Mouse (Mus musculus): ENCODE measurements around the gene Gata1.

The Gata1 gene

DNA sequence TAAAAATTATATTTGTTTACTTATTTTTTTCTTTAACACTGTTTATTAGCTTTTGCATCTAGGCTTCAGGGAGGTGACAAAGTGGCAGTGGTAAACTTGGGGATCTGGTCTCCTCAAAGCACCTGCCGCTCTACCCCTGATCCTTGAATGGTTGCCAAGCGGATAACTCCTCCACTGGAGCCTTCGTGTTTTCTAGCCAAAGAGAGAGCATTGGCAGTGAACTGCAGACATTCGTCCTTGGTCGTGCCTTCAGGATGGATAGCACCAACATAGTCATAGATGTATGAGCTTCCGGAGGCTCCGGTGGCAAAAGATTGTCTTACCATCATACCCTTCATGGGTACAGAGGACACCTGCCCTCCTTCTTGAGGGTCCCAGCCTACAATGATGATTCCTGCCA lies 27.8 kb downstream of the Gata1 start:
- no peak overlapping the region for H3K4me3 ChIP-seq (replicated peaks; ENCODE audit: low read length)
- no peaks in the 10 kb centered on the region for H3K9me3 ChIP-seq (ENCODE audit: low read length)
- H3K36me3 ChIP-seq (ENCODE audit: insufficient read depth, low read length): peaks cover 14% of the 10 kb centered on the region
- no peak for TF ChIP-seq POU5F1 (IDR thresholded peaks at IDR 0.05; ENCODE audit: borderline replicate concordance, low read length)
- no peak for TF ChIP-seq CTCF (conservative IDR thresholded peaks at IDR 0.05; ENCODE audit: low read length)
- TF ChIP-seq NANOG (IDR thresholded peaks at IDR 0.05; ENCODE audit: borderline replicate concordance, low read length): no peak
- no peaks in the 10 kb centered on the region for H3K27me3 ChIP-seq (ENCODE audit: insufficient read depth, low read length)
- peaks cover 60% of the 10 kb centered on the region for H3K4me1 ChIP-seq (replicated peaks; ENCODE audit: low read depth, low read length)

DNA sequence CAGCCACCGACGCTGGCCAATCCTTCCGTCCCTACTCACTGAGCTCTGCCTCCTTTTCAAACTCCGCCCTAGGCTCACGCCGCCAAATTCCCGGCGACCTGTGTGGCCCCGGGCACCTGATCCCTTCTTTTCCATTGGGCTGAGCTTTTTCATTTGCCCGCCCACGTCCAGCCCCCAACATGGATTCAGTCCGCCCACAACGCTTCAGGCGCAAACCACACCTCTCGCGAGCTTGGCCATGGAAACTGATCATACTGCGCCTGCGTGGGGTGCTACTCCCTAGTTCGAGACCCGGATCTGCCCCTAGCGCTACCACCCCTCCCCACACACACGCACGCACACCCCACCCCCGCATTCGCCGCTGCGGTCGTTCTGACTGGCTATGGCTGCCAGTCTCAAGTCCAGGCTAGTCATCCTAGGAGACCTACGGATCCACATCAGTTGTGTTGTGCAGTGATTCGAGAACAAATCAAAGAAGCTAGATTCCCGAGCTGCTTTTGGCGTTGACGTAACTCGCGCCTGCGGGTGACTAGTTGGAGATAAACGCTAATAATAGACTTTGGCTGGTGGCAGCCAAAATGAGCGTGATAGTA lies 29.9 kb downstream of the Gata1 start:
- H3K4me3 ChIP-seq (replicated peaks; ENCODE audit: low read length): peak overlapping the region; percentile 77
- peaks cover 35% of the 10 kb centered on the region for H3K36me3 ChIP-seq (ENCODE audit: insufficient read depth, low read length)
- no peaks in the 10 kb centered on the region for H3K27me3 ChIP-seq (ENCODE audit: insufficient read depth, low read length)
- H3K4me1 ChIP-seq (replicated peaks; ENCODE audit: low read depth, low read length): peaks cover 66% of the 10 kb centered on the region
- no peaks in the 10 kb centered on the region for H3K9me3 ChIP-seq (ENCODE audit: low read length)
- TF ChIP-seq CTCF (conservative IDR thresholded peaks at IDR 0.05; ENCODE audit: low read length) (no peak), NANOG (IDR thresholded peaks at IDR 0.05; ENCODE audit: borderline replicate concordance, low read length) (no peak), POU5F1 (IDR thresholded peaks at IDR 0.05; ENCODE audit: borderline replicate concordance, low read length) (no peak)

DNA sequence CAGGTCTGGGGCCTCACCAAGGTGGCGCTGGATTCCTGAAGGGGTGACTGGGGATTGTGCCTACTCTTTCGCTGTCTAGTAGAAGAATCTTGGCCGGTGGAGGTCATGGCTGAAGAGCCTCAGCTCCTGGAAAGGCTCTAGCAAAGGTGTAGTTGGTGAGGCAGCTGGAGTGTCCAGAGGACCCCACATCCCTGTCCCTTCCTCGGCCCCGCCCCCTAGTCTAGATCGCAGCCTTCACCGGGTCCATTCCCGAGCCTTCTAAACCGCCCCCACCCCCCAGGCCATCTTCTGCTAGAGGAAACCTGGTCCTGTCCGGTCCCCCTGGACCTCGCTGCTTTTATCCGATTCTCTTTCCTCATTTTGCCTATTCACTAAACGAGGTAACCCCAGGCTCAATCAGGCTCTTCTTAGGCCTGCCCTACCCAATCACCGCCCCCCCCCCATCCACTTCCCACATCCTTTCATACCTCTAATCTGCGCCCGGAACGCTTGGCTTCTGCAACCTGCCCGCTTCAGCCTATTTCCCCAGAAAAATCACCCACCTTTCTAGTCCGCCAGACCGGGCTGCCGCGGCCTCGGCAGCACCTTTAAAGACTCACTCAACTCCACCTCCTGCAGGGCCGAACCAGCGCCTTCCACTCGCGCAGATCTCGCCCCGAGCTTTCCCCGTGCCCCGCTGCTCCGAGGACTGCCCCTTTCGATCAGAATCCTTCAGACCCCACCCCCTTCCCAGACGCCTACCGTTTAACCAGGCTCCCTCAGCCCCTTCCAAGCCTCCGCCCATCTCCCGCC lies 30.6 kb downstream of the Gata1 start, which contains the start of gene Hdac6:
Hdac6 (minus strand) TSS at position 782 of the 792 bp plus-strand sequence.
- peak within 1 kb of the TSS; percentile 80 for H3K4me3 ChIP-seq (replicated peaks; ENCODE audit: low read length)
- peaks cover 60% of the 10 kb centered on the region for H3K4me1 ChIP-seq (replicated peaks; ENCODE audit: low read depth, low read length)
- peaks cover 42% of the 10 kb centered on the region for H3K36me3 ChIP-seq (ENCODE audit: insufficient read depth, low read length)

DNA sequence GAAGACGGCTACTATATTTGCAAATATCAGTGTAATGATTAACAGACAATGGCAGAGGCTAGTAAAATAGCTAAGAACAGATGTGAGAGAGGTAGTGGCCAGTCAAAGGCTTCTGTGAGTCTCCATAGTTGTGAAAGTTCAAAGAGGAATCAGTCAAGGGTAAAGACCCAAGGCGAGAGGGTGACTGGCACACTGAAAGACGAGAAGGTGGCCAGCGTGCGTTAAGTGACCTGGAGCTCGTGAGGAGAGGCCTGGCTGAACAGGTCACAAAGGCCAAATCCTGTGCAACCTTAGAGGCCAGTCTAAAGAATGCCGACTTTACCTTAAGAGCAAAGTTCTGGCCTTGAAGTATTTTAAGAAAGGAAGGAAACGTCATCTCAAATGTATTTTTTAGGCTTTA lies 32.3 kb downstream of the Gata1 start:
- no peak for TF ChIP-seq NANOG (IDR thresholded peaks at IDR 0.05; ENCODE audit: borderline replicate concordance, low read length)
- no peak for TF ChIP-seq CTCF (conservative IDR thresholded peaks at IDR 0.05; ENCODE audit: low read length)
- TF ChIP-seq POU5F1 (IDR thresholded peaks at IDR 0.05; ENCODE audit: borderline replicate concordance, low read length): no peak
- H3K27me3 ChIP-seq (ENCODE audit: insufficient read depth, low read length): no peaks in the 10 kb centered on the region
- H3K4me1 ChIP-seq (replicated peaks; ENCODE audit: low read depth, low read length): peaks cover 44% of the 10 kb centered on the region
- no peak overlapping the region for H3K4me3 ChIP-seq (replicated peaks; ENCODE audit: low read length)
- peaks cover 57% of the 10 kb centered on the region for H3K36me3 ChIP-seq (ENCODE audit: insufficient read depth, low read length)
- no peaks in the 10 kb centered on the region for H3K9me3 ChIP-seq (ENCODE audit: low read length)

More for the DNA sequence above, 30.6 kb downstream of the Gata1 start, which contains the start of gene Hdac6:
- TF ChIP-seq CTCF (conservative IDR thresholded peaks at IDR 0.05; ENCODE audit: low read length): no peak
- TF ChIP-seq NANOG (IDR thresholded peaks at IDR 0.05; ENCODE audit: borderline replicate concordance, low read length): no peak
- TF ChIP-seq POU5F1 (IDR thresholded peaks at IDR 0.05; ENCODE audit: borderline replicate concordance, low read length): no peak
- Histone ChIP-seq H3K27me3 (ENCODE audit: insufficient read depth, low read length) (no peaks in the 10 kb centered on the region), H3K9me3 (ENCODE audit: low read length) (no peaks in the 10 kb centered on the region)

DNA sequence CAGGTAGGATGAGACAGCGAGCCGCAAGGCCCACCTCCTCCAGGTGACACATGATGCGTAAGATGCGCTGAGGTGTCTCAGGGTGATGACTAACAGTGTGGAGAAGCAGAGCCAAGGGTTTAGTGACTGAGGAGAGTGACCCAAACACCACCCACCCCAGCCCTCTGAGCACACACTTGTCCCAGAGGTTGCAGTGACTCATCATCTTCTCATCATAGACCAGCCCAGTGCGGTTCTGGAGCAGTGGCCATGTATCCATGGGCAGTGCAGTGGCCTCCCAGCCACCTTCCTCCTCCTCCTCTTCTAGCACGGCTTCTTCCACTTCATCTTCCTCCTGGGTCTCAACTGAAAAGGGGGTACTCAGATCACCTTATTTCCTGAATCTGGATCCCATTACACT lies 40.2 kb downstream of the Gata1 start:
- H3K9me3 ChIP-seq (ENCODE audit: low read length): no peaks in the 10 kb centered on the region
- TF ChIP-seq NANOG (IDR thresholded peaks at IDR 0.05; ENCODE audit: borderline replicate concordance, low read length) (no peak), POU5F1 (IDR thresholded peaks at IDR 0.05; ENCODE audit: borderline replicate concordance, low read length) (no peak), CTCF (conservative IDR thresholded peaks at IDR 0.05; ENCODE audit: low read length) (no peak)
- no peak overlapping the region for H3K4me3 ChIP-seq (replicated peaks; ENCODE audit: low read length)
- H3K4me1 ChIP-seq (replicated peaks; ENCODE audit: low read depth, low read length): peaks cover 20% of the 10 kb centered on the region
- peaks cover 93% of the 10 kb centered on the region for H3K36me3 ChIP-seq (ENCODE audit: insufficient read depth, low read length)
- no peaks in the 10 kb centered on the region for H3K27me3 ChIP-seq (ENCODE audit: insufficient read depth, low read length)

DNA sequence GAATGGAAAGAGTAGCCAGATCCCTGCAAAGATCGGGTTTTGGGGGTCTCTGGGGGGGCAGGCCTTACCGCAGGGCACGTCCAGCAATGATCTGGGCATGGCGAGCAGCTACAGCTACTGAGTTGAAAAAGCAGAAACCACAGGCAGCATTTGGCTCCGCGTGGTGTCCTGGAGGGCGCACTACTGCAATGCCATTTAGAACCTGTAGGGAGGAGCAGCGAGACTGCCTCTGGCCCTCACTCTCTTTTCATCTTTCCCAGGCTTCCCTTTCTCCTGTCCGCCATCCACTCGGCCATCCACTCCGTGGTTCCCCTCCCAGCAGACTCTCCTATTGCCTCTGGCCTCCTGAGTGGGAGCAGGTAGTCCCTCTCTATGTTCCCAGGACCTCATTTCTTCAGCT lies 41.0 kb downstream of the Gata1 start:
- TF ChIP-seq POU5F1 (IDR thresholded peaks at IDR 0.05; ENCODE audit: borderline replicate concordance, low read length) (no peak), NANOG (IDR thresholded peaks at IDR 0.05; ENCODE audit: borderline replicate concordance, low read length) (no peak), CTCF (conservative IDR thresholded peaks at IDR 0.05; ENCODE audit: low read length) (peak; percentile 42)
- Histone ChIP-seq H3K27me3 (ENCODE audit: insufficient read depth, low read length) (no peaks in the 10 kb centered on the region), H3K4me1 (replicated peaks; ENCODE audit: low read depth, low read length) (peaks cover 28% of the 10 kb centered on the region)

DNA sequence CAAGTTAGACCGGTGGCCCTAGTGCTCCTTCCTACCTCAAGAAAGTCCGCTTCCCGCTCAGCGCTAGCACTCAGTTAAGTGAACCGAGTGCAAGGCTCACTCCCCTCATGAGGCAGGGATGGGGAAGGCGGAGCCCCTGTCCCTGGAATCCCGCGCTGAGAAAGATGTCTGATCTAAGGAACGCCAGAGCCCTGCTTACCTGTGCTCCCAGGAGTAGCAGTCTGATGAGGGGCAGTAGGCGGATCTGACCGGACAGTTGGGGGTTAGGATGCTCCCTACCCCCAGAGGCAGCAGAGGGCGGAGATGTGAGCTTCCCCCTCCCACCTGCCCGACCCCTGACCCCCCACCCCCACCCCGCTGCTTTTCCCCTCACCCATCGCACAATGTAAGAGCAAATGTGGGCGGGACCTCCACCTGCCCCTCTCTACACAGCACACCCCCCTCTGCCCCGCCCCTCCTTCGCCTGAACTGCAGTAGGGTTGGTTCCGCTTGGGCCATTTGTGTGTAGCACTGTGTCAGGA lies 49.5 kb downstream of the Gata1 start, which contains the start of gene Eras:
Eras (minus strand) TSS at position 338 of the 521 bp plus-strand sequence.
- TF ChIP-seq POU5F1 (IDR thresholded peaks at IDR 0.05; ENCODE audit: borderline replicate concordance, low read length): no peak
- TF ChIP-seq NANOG (IDR thresholded peaks at IDR 0.05; ENCODE audit: borderline replicate concordance, low read length): no peak
- TF ChIP-seq CTCF (conservative IDR thresholded peaks at IDR 0.05; ENCODE audit: low read length): no peak
- no peaks in the 10 kb centered on the region; the same call in 1 of the 2 replicates for H3K27me3 ChIP-seq (ENCODE audit: insufficient read depth, low read length)
- H3K36me3 ChIP-seq (ENCODE audit: insufficient read depth, low read length): peaks cover 61% of the 10 kb centered on the region
- peaks cover 67% of the 10 kb centered on the region for H3K4me1 ChIP-seq (replicated peaks; ENCODE audit: low read depth, low read length)
- H3K9me3 ChIP-seq (ENCODE audit: low read length): no peaks in the 10 kb centered on the region
- H3K4me3 ChIP-seq (replicated peaks; ENCODE audit: low read length): peak within 1 kb of the TSS; percentile 82

More for the DNA sequence above, 41.0 kb downstream of the Gata1 start:
- 0 out of 2 replicates have a peak overlapping the region, but pooled peaks have one; percentile 13 for H3K4me3 ChIP-seq (replicated peaks; ENCODE audit: low read length)
- H3K36me3 ChIP-seq (ENCODE audit: insufficient read depth, low read length): peaks cover 93% of the 10 kb centered on the region
- no peaks in the 10 kb centered on the region for H3K9me3 ChIP-seq (ENCODE audit: low read length)

DNA sequence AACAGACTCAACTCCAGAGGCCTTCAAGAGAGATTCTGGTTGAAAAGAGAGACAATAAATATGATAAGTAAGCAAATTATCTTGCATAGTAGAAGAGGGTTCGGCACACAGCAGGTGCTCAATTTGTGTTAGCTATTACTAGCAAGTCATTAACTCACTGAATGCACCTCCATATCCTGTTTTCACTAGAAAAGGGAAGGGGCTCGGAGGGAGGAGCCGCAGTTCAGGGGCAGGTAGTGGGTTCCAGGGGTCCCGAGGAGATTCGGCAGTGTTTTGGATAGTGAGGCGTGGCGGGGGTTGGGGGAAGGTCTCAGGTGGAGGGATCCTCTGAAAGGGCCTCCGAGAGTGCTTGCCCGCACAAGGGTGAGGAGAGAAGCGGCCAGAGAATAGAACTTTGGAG lies 50.8 kb downstream of the Gata1 start:
- Histone ChIP-seq H3K27me3 (ENCODE audit: insufficient read depth, low read length) (no peaks in the 10 kb centered on the region; the same call in 1 of the 2 replicates), H3K9me3 (ENCODE audit: low read length) (no peaks in the 10 kb centered on the region), H3K4me1 (replicated peaks; ENCODE audit: low read depth, low read length) (peaks cover 64% of the 10 kb centered on the region), H3K4me3 (replicated peaks; ENCODE audit: low read length) (peak overlapping the region; percentile 82), H3K36me3 (ENCODE audit: insufficient read depth, low read length) (peaks cover 52% of the 10 kb centered on the region)
- TF ChIP-seq NANOG (IDR thresholded peaks at IDR 0.05; ENCODE audit: borderline replicate concordance, low read length) (peak; percentile 71), CTCF (conservative IDR thresholded peaks at IDR 0.05; ENCODE audit: low read length) (no peak)
